Mouse (Mus musculus) kidney, postnatal 0 days (tissue): ENCODE results near the gene Epdr1. TPM values are rescaled to one million over a fixed set of nuclear protein-coding genes. Genes with fewer than 3 reads are reported as not detected.
A peak's percentile ranks its signal among the peaks of the same experiment; 100 is the strongest.
"Not testable (repeated sequence)": the region's sequence is repeated elsewhere in the genome, so short reads cannot be mapped to it uniquely, and the experiment has no call there.

Source experiments
- ATAC-seq: fragments of 200-750 bp; cut with Nextera tagmentation; replicated peaks from 2 replicates; pipeline ENCODE4 v1.8.0; 2017; ENCODE audit warnings: low read depth, moderate number of reproducible peaks, moderate TSS enrichment, moderate library complexity; ENCODE audit not compliant: low FRiP score
- DNase-seq: peaks from one replicate; pipeline ENCODE4 v3.0.0-alpha.2; 2016; ENCODE audit warnings: low spot score
- H3K27ac ChIP-seq: fragments of 300-500 bp; sonication (generic); 2 replicates; pipeline ENCODE4 v1.5.1; 2014; ENCODE audit warnings: mild to moderate bottlenecking
- H3K27me3 ChIP-seq: fragments of 300-500 bp; sonication (generic); 2 replicates; pipeline ENCODE4 v1.6.1; 2014; ENCODE audit warnings: low read length, mixed read lengths; ENCODE audit not compliant: insufficient read depth
- H3K36me3 ChIP-seq: fragments of 300-500 bp; sonication (generic); 2 replicates; pipeline ENCODE4 v1.6.1; 2014; ENCODE audit warnings: low read length, mixed read lengths; ENCODE audit not compliant: insufficient read depth
- H3K4me1 ChIP-seq: fragments of 300-500 bp; sonication (generic); replicated peaks from 2 replicates; pipeline ENCODE4 v1.6.1; 2014; ENCODE audit warnings: antibody characterized with exemption, low read length, mixed read lengths; ENCODE audit not compliant: insufficient read depth
- H3K4me2 ChIP-seq: fragments of 300-500 bp; sonication (generic); 2 replicates; pipeline ENCODE4 v1.6.1; 2014; ENCODE audit warnings: mild to moderate bottlenecking, low read length, moderate library complexity, mixed read lengths
- H3K4me3 ChIP-seq: fragments of 300-500 bp; sonication (generic); replicated peaks from 2 replicates; pipeline ENCODE4 v1.5.1; 2014; ENCODE audit warnings: low read depth, low read length
- H3K9ac ChIP-seq: fragments of 300-500 bp; sonication (generic); 2 replicates; pipeline ENCODE4 v1.6.1; 2014; ENCODE audit warnings: low read depth, low read length
- H3K9me3 ChIP-seq: fragments of 300-500 bp; sonication (generic); replicated peaks from 2 replicates; pipeline ENCODE4 v1.6.1; 2016; ENCODE audit warnings: low read length, inconsistent platforms, mixed read lengths
- CTCF ChIP-seq: IDR thresholded peaks from 2 replicates; pipeline ENCODE4 v1.5.1; 2016; ENCODE audit warnings: antibody characterized with exemption, low read depth, mild to moderate bottlenecking, moderate library complexity
- WGBS: fragments of 180-500 bp; shearing (Covaris S2); extraction: QIAGEN DNeasy Blood & Tissue Kit; methylation state at CpG from one replicate; pipeline ENCODE4 v1.1.7; 2014; 5-methylcytosine and 5-hydroxymethylcytosine counted together
- polyA plus RNA-seq: library from polyadenylated mRNA; unstranded; fragments of >200 nt; fragmentation: Nextera tagmentation; extraction: Ambion mirVana; gene quantifications from 2 replicates; pipeline ENCODE4 v1.2.1, GENCODE M21; 2015

Epdr1 gene
- polyA plus RNA-seq, 1 experiment from 2014 or later, result 32.3 TPM

DNA sequence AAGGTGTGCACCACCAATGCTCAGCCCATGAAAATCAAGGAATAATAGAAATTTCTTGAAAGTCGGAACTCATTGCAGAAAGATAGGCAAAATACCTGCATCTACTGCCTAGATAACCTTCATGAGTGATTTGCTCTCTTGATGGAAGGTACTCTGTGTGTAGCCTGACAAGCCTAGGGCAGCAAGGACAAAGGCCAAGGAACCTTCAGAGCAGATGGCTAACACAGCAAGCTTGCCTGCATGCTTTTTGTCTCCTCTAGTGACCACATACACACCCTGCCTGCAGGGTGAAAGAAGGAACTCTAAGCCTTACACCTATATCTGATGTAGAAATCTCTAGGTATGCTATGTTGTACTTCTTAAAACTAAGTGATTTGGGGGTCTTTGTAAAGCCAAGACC lies 24.6 kb downstream of the Epdr1 start:
- 100% methylated on average over 1 of the region's 1 CpGs for WGBS
- ATAC-seq, result no peak
- no peaks in the 10 kb centered on the region for H3K36me3 ChIP-seq

GRCm38 (mm10) chr13:19590996-19591759 lies 28.5 kb downstream of the Epdr1 start:
- H3K36me3 ChIP-seq, result no peaks in the 10 kb centered on the region
- no peak for TF ChIP-seq CTCF
- no peaks in the 10 kb centered on the region for H3K4me1 ChIP-seq
- H3K4me3 ChIP-seq, result no peak overlapping the region
- 84% methylated on average over 3 of the region's 3 CpGs for WGBS
- no peak overlapping the region for H3K27ac ChIP-seq
- no peak overlapping the region for H3K4me2 ChIP-seq
- ATAC-seq, result no peak
- no peak overlapping the region for H3K9ac ChIP-seq
- no peaks in the 10 kb centered on the region for H3K9me3 ChIP-seq
- DNase-seq, result no peak
- no peaks in the 10 kb centered on the region for H3K27me3 ChIP-seq

More for the DNA sequence above, 24.6 kb downstream of the Epdr1 start:
- Histone ChIP-seq H3K4me1 (no peaks in the 10 kb centered on the region), H3K4me3 (no peak overlapping the region), H3K27ac (no peak overlapping the region), H3K9ac (no peak overlapping the region), H3K9me3 (no peaks in the 10 kb centered on the region), H3K27me3 (no peaks in the 10 kb centered on the region), H3K4me2 (no peak overlapping the region)
- DNase-seq, result no peak
- no peak for TF ChIP-seq CTCF

GRCm38 (mm10) chr13:19575947-19576346 lies 43.8 kb downstream of the Epdr1 start:
- TF ChIP-seq CTCF, result no peak
- H3K4me1 ChIP-seq, result no peaks in the 10 kb centered on the region
- no peaks in the 10 kb centered on the region for H3K27me3 ChIP-seq
- H3K9ac ChIP-seq, result no peak overlapping the region
- DNase-seq (no peak), ATAC-seq (no peak)
- H3K27ac ChIP-seq, result no peak overlapping the region
- H3K36me3 ChIP-seq, result no peaks in the 10 kb centered on the region
- 89% methylated on average over 3 of the region's 3 CpGs for WGBS
- H3K4me3 ChIP-seq, result no peak overlapping the region
- no peak overlapping the region for H3K4me2 ChIP-seq
- H3K9me3 ChIP-seq, result no peaks in the 10 kb centered on the region

DNA sequence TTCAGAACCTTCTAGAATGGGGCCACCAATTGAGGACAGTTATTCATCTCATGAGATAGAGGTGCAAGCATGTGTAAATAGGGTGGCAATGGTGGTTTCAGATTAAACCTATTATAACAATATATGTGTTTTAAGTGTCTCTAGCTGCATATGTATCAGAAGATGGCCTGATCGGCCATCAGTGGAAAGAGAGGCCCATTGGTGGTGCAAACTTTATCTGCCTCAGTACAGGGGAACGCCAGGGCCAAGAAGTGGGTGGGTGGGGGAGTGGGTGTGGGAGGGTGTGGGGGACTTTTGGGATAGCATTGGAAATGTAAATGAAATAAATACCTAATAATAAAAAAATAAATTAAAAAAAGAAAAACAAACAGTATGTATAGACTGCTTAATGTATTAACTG lies 45.0 kb downstream of the Epdr1 start:
- H3K9me3 ChIP-seq, H3K27me3 ChIP-seq, H3K9ac ChIP-seq, H3K27ac ChIP-seq, H3K4me3 ChIP-seq, DNase-seq, ATAC-seq, H3K36me3 ChIP-seq, H3K4me2 ChIP-seq, H3K4me1 ChIP-seq: not testable (repeated sequence)
- 82% methylated on average over 2 of the region's 2 CpGs for WGBS

GRCm38 (mm10) chr13:19570166-19570565 lies 49.6 kb downstream of the Epdr1 start:
- not testable (repeated sequence) for H3K4me1 ChIP-seq, DNase-seq, H3K27ac ChIP-seq, H3K27me3 ChIP-seq, H3K9ac ChIP-seq, H3K9me3 ChIP-seq, H3K4me2 ChIP-seq, H3K4me3 ChIP-seq, ATAC-seq, H3K36me3 ChIP-seq

DNA sequence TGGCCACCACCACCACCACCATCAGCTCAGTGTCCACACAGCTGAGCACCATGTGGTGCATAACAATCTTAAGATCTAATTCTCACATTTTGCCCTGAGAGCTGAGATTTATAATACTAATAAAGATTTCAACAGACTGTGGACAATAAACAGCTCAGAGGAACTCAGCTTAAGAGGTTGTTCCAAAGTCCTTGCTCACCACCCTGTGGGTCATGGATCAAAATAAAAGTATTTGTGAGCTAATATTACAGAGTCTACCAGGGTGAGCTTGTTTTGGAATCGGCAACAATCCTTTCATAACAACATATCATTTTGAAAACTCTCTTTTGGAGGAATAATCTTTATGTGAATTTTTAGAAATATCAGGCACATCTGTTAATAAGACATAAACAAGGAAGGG lies 57.2 kb downstream of the Epdr1 start:
- H3K4me1 ChIP-seq, result no peaks in the 10 kb centered on the region
- no peak overlapping the region for H3K4me2 ChIP-seq
- TF ChIP-seq CTCF, result no peak
- DNase-seq (peak; percentile 46), ATAC-seq (no peak)
- H3K9ac ChIP-seq, result no peak overlapping the region
- H3K9me3 ChIP-seq, result no peaks in the 10 kb centered on the region
- H3K27me3 ChIP-seq, result no peaks in the 10 kb centered on the region
- WGBS, result 60% methylated on average over 1 of the region's 1 CpGs
- H3K4me3 ChIP-seq, result no peak overlapping the region
- H3K27ac ChIP-seq, result no peak overlapping the region
- H3K36me3 ChIP-seq, result no peaks in the 10 kb centered on the region

DNA sequence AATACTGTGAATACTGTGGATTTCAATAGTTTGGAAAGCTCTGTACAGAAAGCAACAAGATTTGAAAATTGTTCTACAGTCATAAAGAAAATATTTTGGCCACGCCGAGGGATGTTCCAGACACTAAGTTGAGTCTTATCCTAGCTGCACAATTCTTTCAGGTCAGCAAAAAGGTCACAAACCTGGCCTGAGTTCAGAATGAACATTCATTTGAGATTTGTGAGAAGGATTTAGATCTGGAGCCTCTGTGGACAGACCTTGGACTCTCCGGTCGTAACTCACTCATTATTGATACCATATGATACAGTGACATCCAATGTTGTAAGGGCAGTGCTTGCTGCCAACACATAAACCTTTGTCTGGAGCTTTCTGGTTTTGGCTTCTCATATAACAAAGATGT lies 64.3 kb downstream of the Epdr1 start:
- no peak overlapping the region for H3K4me3 ChIP-seq
- H3K9me3 ChIP-seq, result no peaks in the 10 kb centered on the region
- H3K27ac ChIP-seq, result no peak overlapping the region
- no peak overlapping the region for H3K9ac ChIP-seq
- no peak overlapping the region for H3K4me2 ChIP-seq
- no peaks in the 10 kb centered on the region for H3K27me3 ChIP-seq
- ATAC-seq, result no peak
- WGBS, result 75% methylated on average over 4 of the region's 4 CpGs
- no peaks in the 10 kb centered on the region for H3K4me1 ChIP-seq
- no peak for DNase-seq
- no peak for TF ChIP-seq CTCF
- H3K36me3 ChIP-seq, result no peaks in the 10 kb centered on the region

Other genes with a start within 250 kb of the Epdr1 start
- gene Stard3nl, start 224.1 kb downstream of the Epdr1 start, polyA plus RNA-seq, result 87.8 and 91.9 TPM in 2 replicates
- gene Sfrp4, start 3.2 kb upstream of the Epdr1 start, polyA plus RNA-seq, result 0.96 and 0.99 TPM in 2 replicates
- not detected in 2 replicates for gene Nme8, start 77.9 kb upstream of the Epdr1 start, polyA plus RNA-seq
- 0.13 and 0.32 TPM in 2 replicates for gene Gpr141, start 204.3 kb upstream of the Epdr1 start, polyA plus RNA-seq